Mouse (Mus musculus): ENCODE data around the gene Lsg1.

DNA sequence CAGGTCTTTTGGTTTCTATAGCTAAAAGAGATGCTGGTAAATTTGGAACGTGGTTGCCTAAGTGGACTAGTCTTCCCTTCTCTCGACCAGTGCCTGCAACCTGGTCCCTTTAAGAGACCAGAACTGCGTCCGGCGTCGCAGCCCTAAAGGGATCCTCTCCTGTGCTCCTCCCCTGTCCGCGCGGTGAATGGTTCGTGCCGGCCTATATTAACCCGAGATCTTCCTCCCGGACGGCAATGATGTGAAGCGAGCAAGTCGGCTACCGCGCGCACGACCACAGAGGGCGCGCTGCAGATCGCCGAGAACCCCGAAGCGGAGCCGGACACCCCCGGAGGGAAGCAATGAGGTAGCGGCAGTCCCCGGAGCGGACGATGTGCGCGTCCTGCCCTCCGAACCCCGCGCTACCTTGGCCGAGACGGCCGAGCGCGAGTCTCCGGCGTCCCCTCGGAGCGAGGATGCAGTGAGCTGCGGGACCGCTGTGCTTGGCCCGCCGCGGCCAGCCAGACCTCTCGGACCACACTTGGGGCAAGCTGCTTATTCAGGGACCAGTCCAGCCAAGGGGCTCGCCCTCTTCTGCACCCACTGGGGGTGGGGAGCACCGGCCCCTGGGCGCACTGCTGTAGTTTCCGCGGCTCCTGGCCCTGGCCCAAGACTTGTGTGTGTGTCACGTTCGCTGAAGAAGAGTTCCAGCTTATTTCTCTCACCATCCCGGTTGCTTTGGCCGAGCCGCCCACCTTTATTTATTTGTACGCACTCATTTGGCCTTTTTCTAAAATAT, 12.3 kb upstream of the Lsg1 start, which contains the start of gene Fam43a:
- peak; percentile 33; the same call in 1 of the 2 replicates for TF ChIP-seq CTCF (IDR thresholded peaks at IDR 0.05; ENCODE audit: extremely low read depth, insufficient read length, insufficient replicate concordance, low read depth, low read length)
- peak; percentile 95 for TF ChIP-seq POLR2A (IDR thresholded peaks at IDR 0.05; ENCODE audit: low read depth, low read length)
